Mouse (Mus musculus): ENCODE data around the gene Gm17067.
"Not testable (repeated sequence)": the region's sequence is repeated elsewhere in the genome, so short reads cannot be mapped to it uniquely, and the experiment has no call there.

Gm17067 gene

DNA sequence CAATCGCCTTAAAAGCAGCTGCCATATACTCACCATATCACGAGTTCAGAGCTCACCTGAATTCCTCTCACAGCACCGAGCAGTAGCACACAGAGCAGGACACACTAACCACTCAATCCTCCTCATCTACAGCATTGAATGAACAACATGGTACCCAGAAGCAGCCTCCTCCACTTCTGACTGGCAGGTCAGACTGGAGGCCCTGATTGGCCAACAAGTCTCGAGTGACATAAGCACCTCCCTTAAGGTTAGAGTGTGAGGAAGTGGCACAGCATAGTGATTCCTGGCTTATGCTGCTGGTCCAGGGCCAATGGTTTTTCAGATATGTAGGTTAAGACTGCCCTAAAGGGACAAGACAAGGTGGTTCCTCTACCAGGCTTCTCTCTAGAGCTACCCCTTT lies at the start of gene Gm17067:
Gm17067 (minus strand) TSS at position 101 of the 400 bp plus-strand sequence.
- not testable (repeated sequence) for DNase-seq (ENCODE audit: low spot score)

DNA sequence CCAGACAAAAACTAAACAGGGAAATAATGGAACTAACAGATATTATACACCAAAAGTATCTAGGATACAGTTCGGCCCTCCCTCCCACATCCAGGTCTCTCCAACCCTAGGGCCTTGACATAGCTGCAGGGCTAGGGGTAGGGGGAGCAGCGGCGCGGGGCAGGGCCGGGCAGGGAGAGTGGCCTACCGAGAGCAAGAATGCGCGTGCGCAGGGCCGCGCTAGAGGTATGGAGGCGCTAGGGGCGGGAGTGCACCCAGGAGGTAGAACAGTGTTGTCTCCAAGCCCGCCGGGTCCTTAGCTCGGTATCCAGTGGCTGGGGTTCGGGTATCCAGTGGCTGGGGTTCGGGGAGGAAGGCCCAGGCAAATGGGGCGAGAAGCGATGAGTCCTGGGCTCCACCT lies 23.0 kb upstream of the Gm17067 start:
- DNase-seq (ENCODE audit: low spot score) = no peak

DNA sequence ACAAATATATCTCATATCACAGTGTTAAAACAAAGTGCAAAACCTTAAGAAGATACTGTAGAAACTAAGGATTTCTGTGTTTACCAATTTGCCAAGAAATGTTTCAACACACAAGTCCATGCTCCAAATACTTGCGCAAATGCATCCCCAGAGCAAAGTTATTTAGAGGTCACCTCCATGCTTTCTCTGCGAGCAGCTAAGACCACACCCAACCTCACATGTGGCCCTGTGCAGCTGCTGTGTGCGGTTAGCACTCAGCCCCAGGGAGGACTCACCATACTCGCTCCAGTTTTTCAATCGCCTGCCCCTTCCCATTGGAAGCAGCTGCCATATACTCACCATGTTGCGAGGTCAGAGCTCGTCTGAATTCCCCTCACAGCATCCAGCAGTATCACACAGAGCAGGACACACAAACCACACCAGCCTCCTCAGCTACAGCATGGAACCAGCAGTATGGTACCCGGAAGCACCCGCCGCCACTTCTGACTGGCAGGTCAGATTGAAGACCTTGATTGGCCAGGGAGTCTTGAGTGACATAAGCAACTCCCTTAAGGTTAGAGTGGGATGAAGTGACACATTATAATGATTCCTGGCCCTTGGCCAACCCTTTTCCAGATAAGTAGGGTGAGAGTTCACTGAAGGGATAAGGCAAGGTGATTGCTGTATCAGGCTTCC lies 11.9 kb upstream of the Gm17067 start:
- DNase-seq (ENCODE audit: low spot score) = no peak

DNA sequence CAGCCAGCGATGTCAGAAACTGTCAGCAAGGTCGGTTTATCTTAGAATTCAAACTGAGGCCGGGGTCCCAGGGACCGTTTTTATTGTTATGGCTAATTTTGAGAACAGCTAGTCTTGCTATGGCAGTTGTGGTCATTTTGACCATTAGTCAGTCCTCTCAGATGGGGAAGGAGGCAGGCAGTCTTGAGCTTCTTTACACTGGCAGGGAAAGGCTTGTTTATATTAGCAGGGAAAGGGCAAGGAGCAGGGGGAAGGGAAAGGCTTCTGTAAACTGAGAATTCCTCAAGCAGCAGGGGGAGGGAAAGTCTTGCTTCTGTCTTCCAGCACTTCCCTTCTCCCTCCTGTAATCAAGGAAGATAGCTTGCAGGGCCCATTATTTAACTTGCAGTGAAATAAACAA lies 33.6 kb downstream of the Gm17067 start:
- DNase-seq (ENCODE audit: low spot score) = not testable (repeated sequence)

DNA sequence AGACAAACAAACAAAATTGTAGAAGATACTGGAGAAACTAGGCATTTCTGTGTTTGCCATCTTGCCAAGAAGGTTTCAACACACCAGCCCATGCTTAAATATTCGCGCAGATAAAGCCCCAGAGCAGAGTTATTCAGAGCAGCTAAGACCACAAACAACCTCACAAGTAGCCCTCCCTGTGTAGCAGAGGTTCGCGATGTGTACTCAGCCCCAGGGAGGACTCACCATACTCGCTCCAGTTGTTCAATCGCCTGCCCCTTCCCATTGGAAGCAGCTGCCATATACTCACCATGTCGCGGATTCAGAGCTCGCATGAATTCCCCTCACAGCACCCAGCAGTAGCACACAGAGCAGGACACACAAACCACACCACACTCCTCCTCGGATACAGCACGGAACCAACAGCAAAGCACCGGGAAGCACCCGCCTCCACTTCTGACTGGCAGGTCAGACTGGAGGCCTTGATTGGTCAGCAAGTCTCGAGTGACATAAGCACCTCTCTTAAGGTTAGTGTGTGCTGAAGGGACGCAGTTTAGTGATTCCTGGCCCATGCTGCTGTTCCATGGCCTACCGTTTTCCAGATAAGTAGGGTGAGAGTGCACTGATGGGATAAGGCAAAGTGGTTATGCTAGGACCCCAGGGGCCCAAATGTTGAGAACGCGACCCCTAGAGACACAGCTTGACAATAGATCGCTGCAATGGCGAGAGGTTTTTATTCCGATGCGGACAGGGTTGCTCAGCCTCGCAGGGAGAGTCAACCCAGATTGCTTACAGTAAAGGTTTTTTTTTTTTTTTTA lies 34.3 kb downstream of the Gm17067 start, which contains the start of gene Zfp975:
Zfp975 (minus strand) TSS at position 381 of the 797 bp plus-strand sequence.
- DNase-seq (ENCODE audit: low spot score) = peak; percentile 17

DNA sequence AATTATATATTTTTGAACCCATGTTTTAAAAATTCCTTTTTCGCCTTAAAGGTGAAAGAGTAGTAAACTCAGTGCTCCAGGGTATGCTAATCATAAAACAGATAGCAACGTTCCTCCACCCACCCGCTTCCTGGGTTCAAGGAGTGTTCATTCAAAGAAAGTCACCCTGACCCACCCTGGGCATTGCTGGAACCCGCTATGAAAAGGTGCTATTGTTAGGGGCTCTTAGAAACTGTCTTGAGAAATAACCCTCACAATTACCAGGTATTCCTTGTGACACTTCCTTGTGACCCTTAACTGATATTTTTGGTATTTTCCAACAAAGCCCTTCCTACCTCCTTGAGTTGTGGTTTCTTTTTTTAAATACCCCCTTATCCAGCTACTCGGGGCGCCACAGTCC lies 46.7 kb downstream of the Gm17067 start:
- not testable (repeated sequence) for DNase-seq (ENCODE audit: low spot score)

DNA sequence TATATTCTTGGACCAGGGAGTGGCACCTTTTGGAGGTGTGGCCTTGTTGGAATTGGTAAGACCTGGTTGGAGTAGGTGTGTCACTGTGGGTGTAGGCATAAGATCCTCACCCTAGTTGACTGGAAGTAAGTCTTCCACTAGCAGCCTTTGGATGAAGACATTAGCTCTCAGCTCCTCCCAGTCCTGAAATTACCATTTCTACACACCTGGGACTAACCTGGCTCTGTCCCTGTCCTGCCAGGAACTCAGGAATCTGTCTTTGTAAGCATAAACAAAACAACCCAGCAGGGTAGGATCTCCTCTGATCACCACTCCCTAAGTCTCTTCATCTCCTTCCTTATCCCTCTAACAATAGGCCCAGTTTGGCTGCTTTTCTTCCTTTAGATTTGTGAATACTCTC lies 47.2 kb downstream of the Gm17067 start:
- not testable (repeated sequence) for DNase-seq (ENCODE audit: low spot score)

DNA sequence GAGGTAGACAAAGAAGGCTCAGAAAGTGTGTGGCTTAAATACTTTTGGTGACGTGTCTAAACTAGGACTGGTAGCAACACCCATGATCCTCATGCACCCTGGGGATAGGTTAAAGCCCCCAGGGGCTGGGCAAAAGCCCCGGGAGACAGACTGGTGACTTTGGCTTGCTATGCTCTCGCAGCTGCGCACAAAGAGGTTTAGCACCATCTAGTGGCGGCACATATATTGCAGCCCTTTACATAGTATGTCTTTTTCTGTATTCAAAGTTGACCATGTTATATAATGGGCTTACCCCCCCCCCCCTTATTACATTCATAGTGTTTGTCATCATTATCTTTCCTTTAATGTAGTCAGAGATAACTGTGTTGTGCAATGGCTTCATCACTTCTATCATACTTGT lies 66.7 kb downstream of the Gm17067 start:
- DNase-seq (ENCODE audit: low spot score) = not testable (repeated sequence)

Measured in urinary bladder, postnatal 10 days (tissue).